Mouse (Mus musculus) heart, embryonic 14.5 days (tissue): Measurements from ENCODE around the gene Mrnip. TPM values are rescaled to one million over a fixed set of nuclear protein-coding genes. Genes with fewer than 3 reads are reported as not detected.

Experiments used
- ATAC-seq: fragments of 200-750 bp; cut with Nextera tagmentation; 2 replicates; pipeline ENCODE4 v1.8.0; 2017; ENCODE audit warnings: low read depth, moderate TSS enrichment; ENCODE audit not compliant: insufficient number of reproducible peaks, insufficient read depth, low FRiP score
- H3K27ac ChIP-seq, 2 experiments: fragments of 200-500 bp in 1 of 2; fragments of 300-500 bp in 1 of 2; sonication (generic) in 1 of 2; replicated peaks in 1 of 2; 2 replicates each; pipeline ENCODE4 v1.5.1; 2012 to 2014; ENCODE audit warnings: low read depth in 2 of 2, low read length in 2 of 2, control low read depth in 1 of 2, mild to moderate bottlenecking in 1 of 2, mixed read lengths in 1 of 2; ENCODE audit not compliant: control insufficient read depth in 1 of 2, insufficient read depth in 1 of 2
- H3K27me3 ChIP-seq: fragments of 300-500 bp; sonication (generic); 2 replicates; pipeline ENCODE4 v1.6.1; 2014; ENCODE audit warnings: mild to moderate bottlenecking, low read length, control low read depth; ENCODE audit not compliant: control insufficient read depth, insufficient read depth
- H3K36me3 ChIP-seq: fragments of 300-500 bp; sonication (generic); 2 replicates; pipeline ENCODE4 v1.6.1; 2014; ENCODE audit warnings: mild to moderate bottlenecking, control low read depth, low read length, mixed read lengths; ENCODE audit not compliant: control insufficient read depth, insufficient read depth
- H3K4me1 ChIP-seq, 2 experiments: fragments of 200-500 bp in 1 of 2; fragments of 300-500 bp in 1 of 2; sonication (generic) in 1 of 2; 2 replicates each; pipeline ENCODE4 v1.6.1; 2012 to 2014; ENCODE audit warnings: low read length in 2 of 2, control low read depth in 1 of 2, mixed read lengths in 1 of 2; ENCODE audit not compliant: control insufficient read depth in 2 of 2, insufficient read depth in 2 of 2
- H3K4me2 ChIP-seq: fragments of 300-500 bp; sonication (generic); 2 replicates; pipeline ENCODE4 v1.6.1; 2014; ENCODE audit warnings: mild to moderate bottlenecking, low read length
- H3K4me3 ChIP-seq, 2 experiments: fragments of 200-500 bp in 1 of 2; fragments of 300-500 bp in 1 of 2; sonication (generic) in 1 of 2; 2 replicates each; pipeline ENCODE4 v1.5.1; 2012 to 2014; ENCODE audit warnings: low read length in 2 of 2, mild to moderate bottlenecking in 2 of 2, control low read depth in 1 of 2, low read depth in 1 of 2, moderate library complexity in 1 of 2; ENCODE audit not compliant: control insufficient read depth in 1 of 2, insufficient read depth in 1 of 2
- H3K9ac ChIP-seq: fragments of 300-500 bp; sonication (generic); 2 replicates; pipeline ENCODE4 v1.6.1; 2014; ENCODE audit warnings: mild to moderate bottlenecking, low read length
- H3K9me3 ChIP-seq: fragments of 300-500 bp; sonication (generic); 2 replicates; pipeline ENCODE4 v1.6.1; 2016; ENCODE audit warnings: low read length, control low read depth; ENCODE audit not compliant: control insufficient read depth
- WGBS: fragments of 180-500 bp; shearing (Covaris S2); extraction: QIAGEN DNeasy Blood & Tissue Kit; methylation state at CpG from one replicate; pipeline ENCODE4 v1.1.7; 2014; 5-methylcytosine and 5-hydroxymethylcytosine counted together
- polyA plus RNA-seq: library from polyadenylated mRNA; unstranded; fragments of >200 nt; fragmentation: Nextera tagmentation; extraction: Ambion mirVana; gene quantifications from 2 replicates; pipeline ENCODE4 v1.2.1, GENCODE M21; 2014

Mrnip gene
- polyA plus RNA-seq, 1 experiment from 2014 or later: 10.9 TPM

GRCm38 (mm10) chr11:50194793-50195192, 20.5 kb downstream of the Mrnip start:
- no peak for ATAC-seq

GRCm38 (mm10) chr11:50197500-50197899, 23.3 kb downstream of the Mrnip start:
- Histone ChIP-seq H3K4me3 (no peak overlapping the region), H3K4me2 (no peak overlapping the region), H3K4me1 (no peaks in the 10 kb centered on the region), H3K9me3 (no peaks in the 10 kb centered on the region), H3K9ac (no peak overlapping the region), H3K27me3 (no peaks in the 10 kb centered on the region), H3K36me3 (peaks cover 53% of the 10 kb centered on the region), H3K27ac (no peak overlapping the region)
- WGBS: 86% methylated on average over 4 of the region's 4 CpGs
- ATAC-seq: no peak

More at GRCm38 (mm10) chr11:50194793-50195192, 20.5 kb downstream of the Mrnip start:
- Histone ChIP-seq H3K27ac (no peak overlapping the region), H3K4me3 (no peak overlapping the region), H3K4me2 (no peak overlapping the region), H3K9me3 (no peaks in the 10 kb centered on the region), H3K4me1 (no peaks in the 10 kb centered on the region; a peak in 1 of 4 replicates), H3K9ac (no peak overlapping the region), H3K36me3 (peaks cover 26% of the 10 kb centered on the region), H3K27me3 (no peaks in the 10 kb centered on the region)
- 67% methylated on average over 4 of the region's 4 CpGs for WGBS

GRCm38 (mm10) chr11:50198219-50198846, 24.1 kb downstream of the Mrnip start:
- ATAC-seq: no peak
- WGBS: 84% methylated on average over 3 of the region's 5 CpGs
- H3K27me3 ChIP-seq: no peaks in the 10 kb centered on the region

GRCm38 (mm10) chr11:50198916-50199315, 24.7 kb downstream of the Mrnip start:
- Histone ChIP-seq H3K9me3 (no peaks in the 10 kb centered on the region), H3K27me3 (no peaks in the 10 kb centered on the region), H3K36me3 (peaks cover 66% of the 10 kb centered on the region), H3K27ac (no peak overlapping the region), H3K4me1 (no peaks in the 10 kb centered on the region), H3K9ac (no peak overlapping the region), H3K4me3 (no peak overlapping the region), H3K4me2 (no peak overlapping the region)
- ATAC-seq: no peak
- WGBS: 87% methylated on average over 2 of the region's 2 CpGs

More at GRCm38 (mm10) chr11:50198219-50198846, 24.1 kb downstream of the Mrnip start:
- Histone ChIP-seq H3K4me2 (no peak overlapping the region), H3K27ac (no peak overlapping the region), H3K4me3 (no peak overlapping the region), H3K9me3 (no peaks in the 10 kb centered on the region), H3K9ac (no peak overlapping the region), H3K36me3 (peaks cover 61% of the 10 kb centered on the region), H3K4me1 (no peaks in the 10 kb centered on the region)

- no peaks in the 10 kb centered on the region for H3K27me3 ChIP-seq
- H3K36me3 ChIP-seq: peaks cover 83% of the 10 kb centered on the region
- H3K27ac ChIP-seq: no peak overlapping the region
- no peaks in the 10 kb centered on the region for H3K9me3 ChIP-seq
- WGBS: 81% methylated on average over 8 of the region's 8 CpGs
- H3K4me3 ChIP-seq: no peak overlapping the region
- H3K4me2 ChIP-seq: no peak overlapping the region
- H3K9ac ChIP-seq: no peak overlapping the region
- ATAC-seq: no peak
- H3K4me1 ChIP-seq: no peaks in the 10 kb centered on the region
Observed at GRCm38 (mm10) chr11:50200613-50201012, 26.4 kb downstream of the Mrnip start.

- Histone ChIP-seq H3K9ac (no peak overlapping the region), H3K4me2 (no peak overlapping the region), H3K9me3 (no peaks in the 10 kb centered on the region), H3K36me3 (peaks cover 93% of the 10 kb centered on the region), H3K27ac (no peak overlapping the region), H3K4me1 (no peaks in the 10 kb centered on the region), H3K4me3 (no peak overlapping the region), H3K27me3 (no peaks in the 10 kb centered on the region)
- ATAC-seq: no peak
- WGBS: 90% methylated on average over 3 of the region's 3 CpGs
Observed at GRCm38 (mm10) chr11:50201590-50201989, 27.3 kb downstream of the Mrnip start.

GRCm38 (mm10) chr11:50203302-50203827, 29.1 kb downstream of the Mrnip start:
- WGBS: 90% methylated on average over 9 of the region's 9 CpGs
- Histone ChIP-seq H3K27me3 (no peaks in the 10 kb centered on the region), H3K27ac (no peak overlapping the region), H3K4me1 (no peaks in the 10 kb centered on the region), H3K4me2 (no peak overlapping the region), H3K36me3 (peaks cover 93% of the 10 kb centered on the region), H3K4me3 (no peak overlapping the region), H3K9ac (no peak overlapping the region), H3K9me3 (no peaks in the 10 kb centered on the region)
- ATAC-seq: no peak

- WGBS: 72% methylated on average over 3 of the region's 3 CpGs
- H3K27me3 ChIP-seq: no peaks in the 10 kb centered on the region
- H3K36me3 ChIP-seq: peaks cover 73% of the 10 kb centered on the region
- H3K4me1 ChIP-seq: peaks cover 0 to 7% of the 10 kb centered on the region in 2 experiments; a peak in 2 of 4 replicates
- H3K4me2 ChIP-seq: no peak overlapping the region
- no peak overlapping the region for H3K27ac ChIP-seq
- no peak overlapping the region for H3K9ac ChIP-seq
- H3K4me3 ChIP-seq: no peak overlapping the region
- ATAC-seq: no peak
- no peaks in the 10 kb centered on the region for H3K9me3 ChIP-seq
Observed at GRCm38 (mm10) chr11:50205434-50205833, 31.2 kb downstream of the Mrnip start.
